ENCODE assay signal across 8 mouse cellular contexts in genomic region chr7:73094059-73094458, GRCm38 (mm10).
DNase-seq lines count a peak whose midpoint lies in the region; ATAC-seq and TF ChIP-seq lines count a peak whose summit lies in the region.
"Had no signal": no experiment of that assay in that cellular context is flagged by ENCODE, and none has a peak within 500 bp of the region (broad histone marks: within the 10 kb centered on the region; RNA-seq: fewer than 3 reads in every experiment).

No protein-coding gene starts in this region.

- no peak overlapping the region for H3K27ac ChIP-seq in heart, adult 2 months
- H3K27ac ChIP-seq in midbrain, postnatal 0 days (ENCODE audit: low read depth, low read length): no peak overlapping the region
- H3K27ac ChIP-seq in midbrain, embryonic 13.5 days: no peak overlapping the region
- H3K27ac ChIP-seq: limb, embryonic 15.5 days had no signal

- ATAC-seq in midbrain, postnatal 0 days (ENCODE audit: low FRiP score): no peak
- ATAC-seq in midbrain, embryonic 13.5 days: no peak

- intact Hi-C loops in heart, adult 2 months (cut with DNase I): loop anchor here (5.0 kb wide), 1 partner anchor 692 kb away; no protein-coding TSS in a partner anchor

- no peaks in the 10 kb centered on the region for H3K27me3 ChIP-seq in heart, adult 2 months (ENCODE audit: control insufficient read depth, insufficient read depth, low read length)
- no peaks in the 10 kb centered on the region for H3K27me3 ChIP-seq in midbrain, postnatal 0 days (ENCODE audit: insufficient read depth, low read length)
- no peaks in the 10 kb centered on the region for H3K27me3 ChIP-seq in midbrain, embryonic 13.5 days
- H3K27me3 ChIP-seq: limb, embryonic 15.5 days had no signal

- H3K4me1 ChIP-seq in heart, adult 2 months (ENCODE audit: control insufficient read depth, insufficient read depth, low read length): no peaks in the 10 kb centered on the region
- H3K4me1 ChIP-seq in midbrain, postnatal 0 days (ENCODE audit: insufficient read depth, low read length): no peaks in the 10 kb centered on the region
- no peaks in the 10 kb centered on the region for H3K4me1 ChIP-seq in midbrain, embryonic 13.5 days (replicated peaks)
- H3K4me1 ChIP-seq: limb, embryonic 15.5 days had no signal

- WGBS in heart, adult 2 months: 39% methylated on average over 3 of the region's 3 CpGs
- WGBS in midbrain, postnatal 0 days: 58% methylated on average over 3 of the region's 3 CpGs
- WGBS in midbrain, embryonic 13.5 days: 60% methylated on average over 3 of the region's 3 CpGs

- TF ChIP-seq CTCF in heart, adult 2 months (IDR thresholded peaks at IDR 0.05): peak; percentile 70
- TF ChIP-seq CTCF in midbrain, postnatal 0 days (IDR thresholded peaks at IDR 0.05): peak; percentile 48

- no peak for TF ChIP-seq EP300 in heart, adult 2 months (IDR thresholded peaks at IDR 0.05; ENCODE audit: insufficient read depth, low read depth, low read length)

- H3K36me3 ChIP-seq in heart, adult 2 months (ENCODE audit: control insufficient read depth, insufficient read depth, low read length): no peaks in the 10 kb centered on the region
- no peaks in the 10 kb centered on the region for H3K36me3 ChIP-seq in midbrain, postnatal 0 days (ENCODE audit: insufficient read depth, low read length)
- H3K36me3 ChIP-seq in midbrain, embryonic 13.5 days: no peaks in the 10 kb centered on the region
- H3K36me3 ChIP-seq: limb, embryonic 15.5 days had no signal

- no peaks in the 10 kb centered on the region for H3K9me3 ChIP-seq in midbrain, postnatal 0 days (ENCODE audit: low read length)
- no peaks in the 10 kb centered on the region for H3K9me3 ChIP-seq in midbrain, embryonic 13.5 days
- H3K9me3 ChIP-seq: limb, embryonic 15.5 days had no signal

- no peak overlapping the region for H3K4me3 ChIP-seq in heart, adult 2 months
- H3K4me3 ChIP-seq in midbrain, postnatal 0 days (ENCODE audit: low read depth, low read length): no peak overlapping the region
- H3K4me3 ChIP-seq in midbrain, embryonic 13.5 days (replicated peaks): no peak overlapping the region
- H3K4me3 ChIP-seq: limb, embryonic 15.5 days had no signal

- H3K79me2 ChIP-seq in heart, adult 2 months (replicated peaks; ENCODE audit: control insufficient read depth, insufficient read depth, low read length): no peaks in the 10 kb centered on the region

- peak in 1 of 2 experiments; percentile 10 for DNase-seq in heart, adult 2 months
- no peak for DNase-seq in heart, adult 8-10 months (ENCODE audit: low spot score)
- DNase-seq in midbrain, postnatal 0 days (ENCODE audit: low spot score): peak; percentile 22
- DNase-seq in embryo, embryonic 11.5 days (ENCODE audit: low read depth, low spot score): peak; percentile 4
- DNase-seq in spleen, postnatal 4 days (ENCODE audit: low spot score in 2 of 2): no peak
- DNase-seq in T-cell, adult 2 months (ENCODE audit: low spot score): no peak

- TF ChIP-seq POLR2A in heart, adult 2 months (IDR thresholded peaks at IDR 0.05; ENCODE audit: insufficient read depth, low read depth, low read length): no peak

- H3K4me2 ChIP-seq in midbrain, postnatal 0 days (ENCODE audit: low read depth, low read length, poor library complexity, severe bottlenecking): no peak overlapping the region
- no peak overlapping the region for H3K4me2 ChIP-seq in midbrain, embryonic 13.5 days (replicated peaks)
- H3K4me2 ChIP-seq: limb, embryonic 15.5 days had no signal

- no peak overlapping the region for H3K9ac ChIP-seq in heart, adult 2 months (ENCODE audit: low read depth, low read length)
- no peak overlapping the region for H3K9ac ChIP-seq in midbrain, postnatal 0 days (replicated peaks; ENCODE audit: low read length, poor library complexity, severe bottlenecking)
- H3K9ac ChIP-seq in midbrain, embryonic 13.5 days (replicated peaks): no peak overlapping the region
- H3K9ac ChIP-seq: limb, embryonic 15.5 days had no signal

Comparison
In these comparisons a context has a peak if more than half of its experiments do, and no peak if none do; other contexts are left out.
1. DNase-seq: peak in midbrain, postnatal 0 days (single experiment) and embryo, embryonic 11.5 days (single experiment); none in heart, adult 8-10 months (single experiment), spleen, postnatal 4 days (0 of 2) and T-cell, adult 2 months (single experiment).